Mouse (Mus musculus): Measurements from ENCODE around the gene Ccdc33.

DNA sequence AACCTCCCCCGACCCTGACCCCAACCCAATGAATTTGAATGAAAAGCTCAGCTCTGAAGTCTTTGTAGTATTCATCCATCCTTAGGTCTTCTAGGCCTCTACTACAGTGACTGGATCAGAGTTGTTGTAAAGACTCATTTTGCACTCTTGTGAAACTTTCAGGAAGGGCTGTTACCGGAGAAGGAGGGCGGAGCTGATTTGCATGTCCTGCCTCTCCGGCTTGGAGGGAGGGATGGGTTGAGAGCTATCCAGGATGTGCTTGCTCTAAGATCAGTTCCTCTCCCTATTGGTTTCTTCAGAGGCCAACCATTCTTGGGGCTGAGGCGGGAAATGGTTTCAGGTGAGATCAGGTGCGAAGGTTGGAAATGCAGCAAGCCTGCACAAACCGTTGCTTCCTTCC is 107.6 kb downstream of the Ccdc33 start:
- TF ChIP-seq SIN3A (IDR thresholded peaks at IDR 0.05; ENCODE audit: low read length) = no peak
- no peak for TF ChIP-seq CTCF (conservative IDR thresholded peaks at IDR 0.05 in 1 of 2, IDR thresholded peaks at IDR 0.05 in 1 of 2; ENCODE audit: low read depth in 2 of 2, low read length in 2 of 2)
- no peak for TF ChIP-seq EP300 (IDR thresholded peaks at IDR 0.05; ENCODE audit: low read length)
- no peak for TF ChIP-seq POLR2A (IDR thresholded peaks at IDR 0.05; ENCODE audit: low read depth, low read length)
- no peak for TF ChIP-seq MAZ (IDR thresholded peaks at IDR 0.05; ENCODE audit: low read depth, low read length)
- no peak for TF ChIP-seq CHD1 (IDR thresholded peaks at IDR 0.05; ENCODE audit: low read depth, low read length)
- no peak for TF ChIP-seq ELF1 (IDR thresholded peaks at IDR 0.05; ENCODE audit: low read depth, low read length)
- no peak for TF ChIP-seq POLR2AphosphoS2 (IDR thresholded peaks at IDR 0.05; ENCODE audit: low read depth, low read length)
- TF ChIP-seq ZNF384 (IDR thresholded peaks at IDR 0.05; ENCODE audit: low read depth, low read length) = no peak
- TF ChIP-seq MAFK (IDR thresholded peaks at IDR 0.05; ENCODE audit: insufficient replicate concordance, low read length) = no peak

Measured in CH12.LX (cell line).